Mouse (Mus musculus) kidney, adult 2 months (tissue): ENCODE data around the gene Lrrc32.

Source experiments
- CTCF ChIP-seq: fragments of 200-500 bp; conservative IDR thresholded peaks from 2 replicates; pipeline ENCODE4 v1.5.1; 2011; ENCODE audit warnings: low read depth, mild to moderate bottlenecking, control low read depth, low read length, moderate library complexity, mixed read lengths; ENCODE audit not compliant: insufficient read depth, insufficient read length
- POLR2A ChIP-seq: fragments of 200-500 bp; IDR thresholded peaks from one replicate; pipeline ENCODE4 v1.6.1; 2011; ENCODE audit warnings: low read depth, low read length, control low read depth

DNA sequence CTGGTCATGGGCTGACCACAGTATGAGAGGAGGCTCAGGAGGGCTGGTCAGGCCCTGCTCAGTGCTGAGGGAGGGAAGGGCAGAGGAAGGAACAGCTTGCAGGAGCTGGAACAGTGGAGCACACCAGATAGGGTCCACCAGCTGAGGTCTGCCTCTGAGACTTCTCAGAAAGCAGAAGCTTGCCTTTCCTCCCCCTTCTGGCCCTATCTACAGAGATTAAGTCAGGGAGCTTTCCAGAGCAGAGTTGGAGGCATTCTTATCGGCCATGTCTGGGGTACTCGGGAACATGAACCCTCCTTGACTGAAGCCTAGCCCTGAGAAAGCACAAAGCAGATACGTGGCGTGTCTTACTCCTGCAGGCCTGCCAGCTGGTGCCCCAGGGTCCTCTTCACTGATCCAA is 46.8 kb downstream of the Lrrc32 start:
- TF ChIP-seq CTCF (no peak), POLR2A (no peak)
